Mouse (Mus musculus): ENCODE data around the gene Slc38a4. TPM values are rescaled to one million over a fixed set of nuclear protein-coding genes. Genes with fewer than 3 reads are reported as not detected.

Slc38a4 gene
- polyA plus RNA-seq, 1 experiment from 2014 or later = 96.5 TPM

- 86% methylated on average over 14 of the region's 14 CpGs for WGBS
- no peaks in the 10 kb centered on the region for H3K36me3 ChIP-seq (ENCODE audit: control insufficient read depth, insufficient read depth)
- H3K27ac ChIP-seq (ENCODE audit: low read length) = no peak overlapping the region
- no peak overlapping the region for H3K4me2 ChIP-seq (ENCODE audit: low read depth, low read length)
- H3K9me3 ChIP-seq (replicated peaks; ENCODE audit: control insufficient read depth, low read length) = peaks cover 7% of the 10 kb centered on the region
- H3K27me3 ChIP-seq (ENCODE audit: control insufficient read depth, insufficient read depth, low read length) = no peaks in the 10 kb centered on the region
- no peak for ATAC-seq (replicated peaks; ENCODE audit: extremely low read depth, insufficient read depth, low FRiP score)
- no peaks in the 10 kb centered on the region for H3K4me1 ChIP-seq (ENCODE audit: control insufficient read depth, insufficient read depth, low read length)
- no peak overlapping the region for H3K4me3 ChIP-seq (ENCODE audit: low read length)
- no peak overlapping the region for H3K9ac ChIP-seq (ENCODE audit: low read length)
Measured at GRCm38 (mm10) chr15:97060102-97060501, 4.3 kb upstream of the Slc38a4 start.

- peaks cover 14% of the 10 kb centered on the region for H3K9me3 ChIP-seq (replicated peaks; ENCODE audit: control insufficient read depth, low read length)
- no peaks in the 10 kb centered on the region for H3K36me3 ChIP-seq (ENCODE audit: control insufficient read depth, insufficient read depth)
- no peak overlapping the region for H3K4me3 ChIP-seq (ENCODE audit: low read length)
- no peak overlapping the region for H3K27ac ChIP-seq (ENCODE audit: low read length)
- H3K27me3 ChIP-seq (ENCODE audit: control insufficient read depth, insufficient read depth, low read length) = no peaks in the 10 kb centered on the region
- H3K4me1 ChIP-seq (ENCODE audit: control insufficient read depth, insufficient read depth, low read length) = no peaks in the 10 kb centered on the region
- no peak for ATAC-seq (replicated peaks; ENCODE audit: extremely low read depth, insufficient read depth, low FRiP score)
- no peak overlapping the region for H3K4me2 ChIP-seq (ENCODE audit: low read depth, low read length)
- WGBS = 73% methylated on average over 24 of the region's 24 CpGs
- H3K9ac ChIP-seq (ENCODE audit: low read length) = no peak overlapping the region
Measured at GRCm38 (mm10) chr15:97059071-97060041, 3.6 kb upstream of the Slc38a4 start.

GRCm38 (mm10) chr15:97054767-97055489, 828 bp downstream of the Slc38a4 start:
- ATAC-seq (replicated peaks; ENCODE audit: extremely low read depth, insufficient read depth, low FRiP score) = peak; percentile 49; the same call in 1 of the 2 replicates
- peak overlapping the region; percentile 76 for H3K9ac ChIP-seq (ENCODE audit: low read length)
- peak overlapping the region; percentile 57 for H3K4me2 ChIP-seq (ENCODE audit: low read depth, low read length)
- peaks cover 15% of the 10 kb centered on the region for H3K9me3 ChIP-seq (replicated peaks; ENCODE audit: control insufficient read depth, low read length)
- H3K36me3 ChIP-seq (ENCODE audit: control insufficient read depth, insufficient read depth) = no peaks in the 10 kb centered on the region
- 45% methylated on average over 31 of the region's 31 CpGs for WGBS
- peak overlapping the region; percentile 76 for H3K27ac ChIP-seq (ENCODE audit: low read length)
- no peaks in the 10 kb centered on the region for H3K27me3 ChIP-seq (ENCODE audit: control insufficient read depth, insufficient read depth, low read length)
- peaks cover 9% of the 10 kb centered on the region for H3K4me1 ChIP-seq (ENCODE audit: control insufficient read depth, insufficient read depth, low read length)
- peak overlapping the region; percentile 69 for H3K4me3 ChIP-seq (ENCODE audit: low read length)

- Histone ChIP-seq H3K27me3 (ENCODE audit: control insufficient read depth, insufficient read depth, low read length) (no peaks in the 10 kb centered on the region), H3K4me1 (ENCODE audit: control insufficient read depth, insufficient read depth, low read length) (peaks cover 13% of the 10 kb centered on the region), H3K4me3 (ENCODE audit: low read length) (peak overlapping the region; percentile 69), H3K36me3 (ENCODE audit: control insufficient read depth, insufficient read depth) (no peaks in the 10 kb centered on the region), H3K4me2 (ENCODE audit: low read depth, low read length) (peak overlapping the region; percentile 57), H3K9ac (ENCODE audit: low read length) (peak overlapping the region; percentile 76), H3K9me3 (replicated peaks; ENCODE audit: control insufficient read depth, low read length) (peaks cover 15% of the 10 kb centered on the region), H3K27ac (ENCODE audit: low read length) (peak overlapping the region; percentile 76)
- WGBS = 51% methylated on average over 15 of the region's 15 CpGs
- no peak for ATAC-seq (replicated peaks; ENCODE audit: extremely low read depth, insufficient read depth, low FRiP score)
Measured at GRCm38 (mm10) chr15:97054131-97054530, 1.6 kb downstream of the Slc38a4 start.

- ATAC-seq (replicated peaks; ENCODE audit: extremely low read depth, insufficient read depth, low FRiP score) = peak; percentile 55; the same call in 1 of the 2 replicates
- peaks cover 18% of the 10 kb centered on the region for H3K4me1 ChIP-seq (ENCODE audit: control insufficient read depth, insufficient read depth, low read length)
- H3K27me3 ChIP-seq (ENCODE audit: control insufficient read depth, insufficient read depth, low read length) = no peaks in the 10 kb centered on the region
- H3K4me2 ChIP-seq (ENCODE audit: low read depth, low read length) = peak overlapping the region; percentile 47
- 0 out of 2 replicates have a peak overlapping the region, but pooled peaks have one; percentile 14 for H3K9ac ChIP-seq (ENCODE audit: low read length)
- H3K9me3 ChIP-seq (replicated peaks; ENCODE audit: control insufficient read depth, low read length) = peaks cover 11% of the 10 kb centered on the region
- H3K27ac ChIP-seq (ENCODE audit: low read length) = peak overlapping the region; percentile 61
- H3K36me3 ChIP-seq (ENCODE audit: control insufficient read depth, insufficient read depth) = no peaks in the 10 kb centered on the region
- 30% methylated on average over 12 of the region's 12 CpGs for WGBS
- no peak overlapping the region for H3K4me3 ChIP-seq (ENCODE audit: low read length)
Measured at GRCm38 (mm10) chr15:97050436-97050835, 5.3 kb downstream of the Slc38a4 start.

GRCm38 (mm10) chr15:97050011-97050410, 5.7 kb downstream of the Slc38a4 start:
- 65% methylated on average over 10 of the region's 10 CpGs for WGBS
- peak overlapping the region; percentile 47 for H3K4me2 ChIP-seq (ENCODE audit: low read depth, low read length)
- H3K9ac ChIP-seq (ENCODE audit: low read length) = 0 out of 2 replicates have a peak overlapping the region, but pooled peaks have one; percentile 14
- H3K27me3 ChIP-seq (ENCODE audit: control insufficient read depth, insufficient read depth, low read length) = no peaks in the 10 kb centered on the region
- no peak for ATAC-seq (replicated peaks; ENCODE audit: extremely low read depth, insufficient read depth, low FRiP score)
- H3K9me3 ChIP-seq (replicated peaks; ENCODE audit: control insufficient read depth, low read length) = peaks cover 7% of the 10 kb centered on the region
- no peak overlapping the region for H3K4me3 ChIP-seq (ENCODE audit: low read length)
- peak overlapping the region; percentile 61 for H3K27ac ChIP-seq (ENCODE audit: low read length)
- no peaks in the 10 kb centered on the region for H3K36me3 ChIP-seq (ENCODE audit: control insufficient read depth, insufficient read depth)
- peaks cover 18% of the 10 kb centered on the region for H3K4me1 ChIP-seq (ENCODE audit: control insufficient read depth, insufficient read depth, low read length)

- peaks cover 1% of the 10 kb centered on the region for H3K9me3 ChIP-seq (replicated peaks; ENCODE audit: control insufficient read depth, low read length)
- no peak overlapping the region for H3K9ac ChIP-seq (ENCODE audit: low read length)
- no peak overlapping the region for H3K4me3 ChIP-seq (ENCODE audit: low read length)
- 57% methylated on average over 11 of the region's 11 CpGs for WGBS
- H3K4me1 ChIP-seq (ENCODE audit: control insufficient read depth, insufficient read depth, low read length) = peaks cover 18% of the 10 kb centered on the region
- ATAC-seq (replicated peaks; ENCODE audit: extremely low read depth, insufficient read depth, low FRiP score) = no peak
- H3K36me3 ChIP-seq (ENCODE audit: control insufficient read depth, insufficient read depth) = no peaks in the 10 kb centered on the region
- H3K4me2 ChIP-seq (ENCODE audit: low read depth, low read length) = peak overlapping the region; percentile 47
- H3K27ac ChIP-seq (ENCODE audit: low read length) = peak overlapping the region; percentile 61
- H3K27me3 ChIP-seq (ENCODE audit: control insufficient read depth, insufficient read depth, low read length) = no peaks in the 10 kb centered on the region
Measured at GRCm38 (mm10) chr15:97049281-97049841, 6.4 kb downstream of the Slc38a4 start.

GRCm38 (mm10) chr15:97048267-97048666, 7.5 kb downstream of the Slc38a4 start:
- H3K27me3 ChIP-seq (ENCODE audit: control insufficient read depth, insufficient read depth, low read length) = no peaks in the 10 kb centered on the region
- H3K36me3 ChIP-seq (ENCODE audit: control insufficient read depth, insufficient read depth) = no peaks in the 10 kb centered on the region
- H3K27ac ChIP-seq (ENCODE audit: low read length) = no peak overlapping the region
- no peak overlapping the region for H3K9ac ChIP-seq (ENCODE audit: low read length)
- peaks cover 18% of the 10 kb centered on the region for H3K4me1 ChIP-seq (ENCODE audit: control insufficient read depth, insufficient read depth, low read length)
- no peak overlapping the region for H3K4me3 ChIP-seq (ENCODE audit: low read length)
- ATAC-seq (replicated peaks; ENCODE audit: extremely low read depth, insufficient read depth, low FRiP score) = no peak
- no peak overlapping the region for H3K4me2 ChIP-seq (ENCODE audit: low read depth, low read length)
- 81% methylated on average over 5 of the region's 5 CpGs for WGBS
- H3K9me3 ChIP-seq (replicated peaks; ENCODE audit: control insufficient read depth, low read length) = no peaks in the 10 kb centered on the region
